Mouse (Mus musculus) ES-Bruce4 (cell line): ENCODE results near the gene Appl2. TPM values are rescaled to one million over a fixed set of nuclear protein-coding genes. Genes with fewer than 3 reads are reported as not detected.
A peak's percentile ranks its signal among the peaks of the same experiment; 100 is the strongest.

ENCODE experiments used
- H3K27ac ChIP-seq: 2 replicates; pipeline ENCODE4 v1.5.1; 2012; ENCODE audit warnings: low read length, inconsistent platforms; ENCODE audit not compliant: insufficient read depth
- H3K27me3 ChIP-seq: 2 replicates; pipeline ENCODE4 v1.6.1; 2012; ENCODE audit warnings: mild to moderate bottlenecking, low read length, inconsistent platforms; ENCODE audit not compliant: control insufficient read depth, poor library complexity, insufficient read depth, severe bottlenecking
- H3K36me3 ChIP-seq: 2 replicates; pipeline ENCODE4 v1.6.1; 2012; ENCODE audit warnings: inconsistent platforms, mild to moderate bottlenecking, low read length, moderate library complexity; ENCODE audit not compliant: control insufficient read depth, poor library complexity, insufficient read depth, severe bottlenecking
- H3K4me1 ChIP-seq: one replicate; pipeline ENCODE4 v1.8.1; 2011; ENCODE audit warnings: low read length; ENCODE audit not compliant: control insufficient read depth, insufficient read depth
- H3K4me3 ChIP-seq: 2 replicates; pipeline ENCODE4 v1.5.1; 2011; ENCODE audit warnings: low read depth, mild to moderate bottlenecking, low read length
- H3K9ac ChIP-seq: 2 replicates; pipeline ENCODE4 v1.6.1; 2012; ENCODE audit warnings: low read depth, mild to moderate bottlenecking, inconsistent platforms; ENCODE audit not compliant: poor library complexity, severe bottlenecking
- H3K9me3 ChIP-seq: replicated peaks from 2 replicates; pipeline ENCODE4 v1.6.1; 2012; ENCODE audit warnings: mild to moderate bottlenecking, low read length, inconsistent platforms; ENCODE audit not compliant: control insufficient read depth, poor library complexity, insufficient read depth, severe bottlenecking
- CTCF ChIP-seq: IDR thresholded peaks from one replicate; pipeline ENCODE4 v1.8.1; 2011; ENCODE audit warnings: low read depth, low read length
- EP300 ChIP-seq: IDR thresholded peaks from 2 replicates; pipeline ENCODE4 v1.6.1; 2011; ENCODE audit warnings: low read depth, low read length; ENCODE audit not compliant: insufficient read depth
- POLR2A ChIP-seq: IDR thresholded peaks from one replicate; pipeline ENCODE4 v1.8.1; 2011; ENCODE audit warnings: low read length; ENCODE audit not compliant: insufficient read depth
- polyA plus RNA-seq: library from polyadenylated mRNA; stranded (reverse); fragments of >200 nt; gene quantifications from 2 replicates; pipeline ENCODE4 v1.2.4, GENCODE M21; 2011; ENCODE audit warnings: low read depth; ENCODE audit not compliant: missing spikeins, insufficient read depth, insufficient read length

The Appl2 gene
- polyA plus RNA-seq: 28.7 and 38.2 TPM in 2 replicates

DNA sequence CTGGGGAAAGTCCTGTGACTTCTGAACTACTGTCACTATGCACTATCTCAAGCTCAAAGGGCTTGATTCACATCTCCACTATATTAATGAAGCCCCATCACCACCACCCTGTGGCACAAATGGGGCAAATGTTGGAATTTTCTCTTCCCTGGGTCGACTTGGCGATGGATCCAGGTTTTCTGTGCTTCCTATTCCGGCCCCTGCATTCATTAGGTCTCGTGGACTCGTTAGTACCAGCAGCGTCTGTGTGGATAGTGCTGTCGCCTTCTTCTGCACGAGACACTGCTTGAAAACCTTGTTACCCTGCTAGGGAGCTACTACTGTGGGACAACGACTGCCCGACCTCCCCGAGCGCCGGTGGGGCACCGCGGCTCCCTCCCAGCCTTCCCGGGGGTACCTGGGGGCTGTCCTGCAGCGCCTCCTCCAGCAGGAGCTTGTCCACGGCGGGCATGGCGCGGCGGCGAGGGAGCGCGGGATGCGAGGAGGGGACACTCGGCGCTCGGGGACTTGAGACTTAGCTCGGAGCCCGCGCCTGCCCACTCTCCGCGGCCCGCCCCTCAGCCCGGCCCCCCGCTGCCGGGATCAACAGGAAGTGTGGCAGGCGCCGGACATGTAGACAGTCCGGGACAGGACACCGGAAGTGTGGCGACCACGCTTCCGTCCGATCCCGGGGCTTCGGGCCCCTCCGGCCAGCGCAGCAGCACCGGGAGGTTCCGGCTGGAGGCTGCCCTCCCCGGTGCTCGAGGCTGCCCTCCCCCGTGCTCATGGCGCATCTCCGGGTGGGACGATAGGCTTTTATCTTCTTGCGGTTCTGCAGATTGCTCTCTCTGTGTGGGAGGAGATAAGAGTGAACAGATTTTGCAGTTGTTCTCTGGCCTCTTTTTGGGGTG is at the start of gene Appl2:
TSS of gene Appl2 (minus strand) at position 608 of the 890 bp plus-strand sequence.
- TF ChIP-seq CTCF (no peak), EP300 (no peak), POLR2A (no peak)
- H3K27ac ChIP-seq: no peak within 1 kb of the TSS
- H3K9me3 ChIP-seq: 0 out of 2 replicates have a peak, but pooled peaks cover 4% of the 10 kb centered on the region
- H3K27me3 ChIP-seq: no peaks in the 10 kb centered on the region
- peak within 1 kb of the TSS; percentile 66 for H3K9ac ChIP-seq
- H3K4me1 ChIP-seq: peaks cover 3% of the 10 kb centered on the region
- peak within 1 kb of the TSS; percentile 93 for H3K4me3 ChIP-seq
- H3K36me3 ChIP-seq: no peaks in the 10 kb centered on the region

DNA sequence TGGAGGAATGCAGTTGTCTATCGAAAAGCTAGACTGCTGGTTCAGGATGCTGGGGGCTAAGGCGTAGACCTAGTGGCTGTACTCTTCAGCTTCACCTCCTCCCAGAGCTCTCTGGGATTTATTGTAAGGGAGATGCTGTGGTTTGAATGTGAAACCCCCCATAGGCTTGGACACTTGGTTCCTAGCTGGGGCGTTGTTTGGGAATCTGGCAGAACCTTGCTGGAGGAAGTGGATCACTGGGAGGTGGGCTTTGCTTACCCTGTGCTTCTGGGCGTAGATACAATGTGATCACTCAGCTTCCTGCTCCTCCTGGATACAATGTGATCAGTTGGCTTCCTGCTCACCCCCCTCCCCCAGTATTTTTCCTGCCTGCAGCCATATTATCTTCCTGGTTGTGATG is 47.7 kb upstream of the Appl2 start:
- Histone ChIP-seq H3K27ac (peak overlapping the region; percentile 57; the same call in 1 of the 2 replicates), H3K9ac (no peak overlapping the region), H3K36me3 (no peaks in the 10 kb centered on the region), H3K9me3 (no peaks in the 10 kb centered on the region), H3K4me3 (no peak overlapping the region), H3K4me1 (no peaks in the 10 kb centered on the region), H3K27me3 (no peaks in the 10 kb centered on the region)
- TF ChIP-seq CTCF (no peak), EP300 (0 out of 2 replicates have a peak, but pooled peaks have one; percentile 18)

DNA sequence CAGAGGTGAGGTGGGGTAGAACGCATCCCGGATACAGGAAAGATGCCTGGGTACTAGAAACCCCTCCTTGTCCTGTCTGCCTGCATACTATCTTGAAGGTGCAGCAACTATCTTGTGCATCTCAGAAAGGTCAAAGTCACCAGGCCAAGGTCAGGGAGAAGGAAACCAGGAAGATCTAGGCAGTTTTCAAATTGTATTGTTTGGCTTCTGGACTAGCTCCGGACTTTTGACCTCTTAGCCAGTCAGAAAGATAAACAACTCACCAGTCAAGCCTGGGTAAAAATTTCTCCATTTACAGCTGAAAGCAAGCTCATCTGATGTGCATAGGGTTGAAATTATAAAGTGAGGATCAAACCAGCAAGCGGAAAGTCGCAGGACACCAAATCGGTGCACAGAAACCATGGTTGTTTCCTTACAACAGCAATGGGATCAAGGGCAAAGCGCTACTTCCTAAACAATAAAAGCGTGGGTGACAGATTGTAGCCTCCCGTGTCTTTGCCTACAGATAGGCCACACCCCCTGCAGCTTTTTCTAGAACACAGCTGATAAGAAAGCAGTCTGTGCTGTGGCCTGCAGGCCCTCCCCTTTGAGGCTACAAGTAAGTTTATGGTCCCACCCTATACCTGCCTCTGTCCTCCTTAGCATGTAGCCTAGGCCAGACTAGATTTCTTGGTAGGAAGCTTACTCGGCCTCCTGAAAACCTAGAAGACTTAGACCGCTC is 43.8 kb upstream of the Appl2 start:
- Histone ChIP-seq H3K4me3 (no peak overlapping the region), H3K36me3 (no peaks in the 10 kb centered on the region), H3K9me3 (no peaks in the 10 kb centered on the region)

DNA sequence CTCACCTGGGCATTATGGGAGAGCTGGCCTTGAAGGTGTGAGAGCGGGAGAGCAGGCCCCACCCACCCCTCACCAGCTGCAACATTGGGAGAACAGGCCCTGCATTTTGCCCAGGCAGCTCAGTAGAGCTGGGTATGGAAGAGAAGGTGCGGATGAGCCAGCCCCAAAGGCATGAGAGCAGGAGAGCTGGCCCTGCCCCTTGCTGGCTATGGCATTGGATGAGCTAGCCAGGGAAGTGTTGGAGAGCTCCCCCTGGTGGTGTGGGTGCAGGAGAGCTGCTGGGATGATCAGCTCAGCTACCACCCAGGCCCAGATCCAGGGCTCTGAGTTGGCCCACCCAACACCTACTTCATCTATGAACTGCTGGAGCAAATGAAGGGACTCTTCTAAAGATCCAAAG is 39.7 kb upstream of the Appl2 start:
- no peak for TF ChIP-seq EP300
- TF ChIP-seq CTCF: peak; percentile 42
- Histone ChIP-seq H3K9ac (no peak overlapping the region), H3K27me3 (no peaks in the 10 kb centered on the region), H3K4me1 (no peaks in the 10 kb centered on the region), H3K9me3 (no peaks in the 10 kb centered on the region; the same call in 1 of the 2 replicates), H3K4me3 (no peak overlapping the region), H3K36me3 (no peaks in the 10 kb centered on the region), H3K27ac (no peak overlapping the region)

More for the DNA sequence above, 43.8 kb upstream of the Appl2 start:
- Histone ChIP-seq H3K27ac (no peak overlapping the region), H3K4me1 (no peaks in the 10 kb centered on the region), H3K27me3 (no peaks in the 10 kb centered on the region), H3K9ac (no peak overlapping the region)
- no peak for TF ChIP-seq CTCF

DNA sequence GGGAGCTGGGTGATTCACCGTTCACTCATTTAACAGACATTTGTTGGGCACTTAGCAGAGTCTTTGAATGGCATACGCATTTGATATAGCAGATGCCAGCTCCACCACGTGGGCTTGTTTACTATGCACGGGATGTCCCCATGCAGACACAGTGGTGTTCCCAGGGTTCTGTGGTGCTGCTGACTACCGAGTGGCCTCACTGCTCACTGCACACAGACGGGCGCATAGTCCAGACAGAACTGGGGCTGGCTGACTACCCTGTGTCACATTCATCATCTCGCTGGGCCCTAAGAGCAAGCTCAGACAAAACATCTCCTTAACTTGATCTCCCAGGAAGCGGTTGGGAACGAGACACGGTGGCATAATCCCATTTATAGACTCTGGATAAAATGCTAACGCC is 32.8 kb upstream of the Appl2 start:
- peaks cover 12% of the 10 kb centered on the region for H3K9me3 ChIP-seq
- TF ChIP-seq CTCF (no peak), POLR2A (no peak), EP300 (no peak)
- no peaks in the 10 kb centered on the region for H3K36me3 ChIP-seq
- H3K27me3 ChIP-seq: no peaks in the 10 kb centered on the region
- H3K4me3 ChIP-seq: no peak overlapping the region
- H3K27ac ChIP-seq: no peak overlapping the region
- no peak overlapping the region for H3K9ac ChIP-seq
- H3K4me1 ChIP-seq: no peaks in the 10 kb centered on the region

DNA sequence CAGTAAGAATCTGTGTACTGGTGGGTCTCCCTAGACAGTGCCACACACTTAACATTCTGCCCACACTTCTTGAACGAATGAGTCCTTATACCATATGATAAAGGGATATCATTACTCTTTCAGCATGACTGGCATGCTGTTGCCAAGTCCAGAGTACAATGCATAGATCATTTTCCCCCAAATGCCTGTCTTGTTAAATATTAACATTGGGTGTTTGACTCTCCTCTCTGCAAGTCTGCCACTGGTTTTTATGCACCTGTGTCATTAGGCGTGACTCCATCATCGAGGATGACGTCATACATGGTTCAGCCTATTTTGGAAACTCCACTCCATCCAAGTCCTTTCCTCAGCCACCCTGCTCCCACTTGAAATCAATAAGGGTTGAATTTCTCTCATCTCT is 18.0 kb upstream of the Appl2 start:
- H3K4me3 ChIP-seq: no peak overlapping the region
- H3K9ac ChIP-seq: no peak overlapping the region
- no peaks in the 10 kb centered on the region for H3K4me1 ChIP-seq
- H3K27me3 ChIP-seq: no peaks in the 10 kb centered on the region
- H3K9me3 ChIP-seq: peaks cover 8% of the 10 kb centered on the region
- no peak overlapping the region for H3K27ac ChIP-seq
- TF ChIP-seq EP300 (no peak), POLR2A (no peak), CTCF (no peak)
- no peaks in the 10 kb centered on the region for H3K36me3 ChIP-seq
